ENCODE assay signal across 9 mouse cellular contexts in the genomic region with DNA sequence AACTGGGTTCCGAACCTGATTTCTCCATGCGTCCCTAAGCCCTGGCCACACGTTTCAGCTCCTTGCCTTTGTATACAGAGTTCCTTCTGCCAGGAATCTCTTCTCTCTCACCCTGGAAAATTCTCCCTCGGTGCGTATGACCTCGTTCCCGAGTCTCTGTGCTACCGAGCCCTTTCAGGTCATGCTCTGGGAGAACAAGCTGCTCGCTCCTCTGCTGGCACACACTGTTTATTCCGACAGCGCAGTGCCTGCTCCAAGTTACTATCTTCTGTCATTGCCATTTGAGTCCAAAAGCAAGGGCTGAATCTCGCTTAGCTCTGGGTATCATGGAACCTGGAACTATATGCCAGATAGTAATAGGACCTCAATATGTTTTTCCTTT. TPM values are rescaled to one million over a fixed set of nuclear protein-coding genes. Genes with fewer than 3 reads are reported as not detected.
DNase-seq lines count a peak whose midpoint lies in the region; ATAC-seq and TF ChIP-seq lines count a peak whose summit lies in the region.
"Had no signal": no experiment of that assay in that cellular context is flagged by ENCODE, and none has a peak within 500 bp of the region (broad histone marks: within the 10 kb centered on the region; RNA-seq: fewer than 3 reads in every experiment).

No protein-coding gene starts in this region.

- no peaks in the 10 kb centered on the region for H3K36me3 ChIP-seq in midbrain, postnatal 0 days (ENCODE audit: insufficient read depth, low read length)
- no peaks in the 10 kb centered on the region for H3K36me3 ChIP-seq in midbrain, embryonic 11.5 days (ENCODE audit: control insufficient read depth, insufficient read depth, low read length)
- H3K36me3 ChIP-seq in embryonic facial prominence, embryonic 13.5 days = no peaks in the 10 kb centered on the region
- no peaks in the 10 kb centered on the region for H3K36me3 ChIP-seq in kidney, embryonic 15.5 days
- no peaks in the 10 kb centered on the region for H3K36me3 ChIP-seq in stomach, embryonic 16.5 days (ENCODE audit: control insufficient read depth, insufficient read depth, low read length)

- H3K27me3 ChIP-seq in midbrain, postnatal 0 days (ENCODE audit: insufficient read depth, low read length) = no peaks in the 10 kb centered on the region
- no peaks in the 10 kb centered on the region for H3K27me3 ChIP-seq in midbrain, embryonic 11.5 days (ENCODE audit: control insufficient read depth, insufficient read depth, low read length)
- H3K27me3 ChIP-seq in embryonic facial prominence, embryonic 13.5 days = no peaks in the 10 kb centered on the region
- no peaks in the 10 kb centered on the region for H3K27me3 ChIP-seq in kidney, embryonic 15.5 days
- no peaks in the 10 kb centered on the region for H3K27me3 ChIP-seq in stomach, embryonic 16.5 days (ENCODE audit: control insufficient read depth, insufficient read depth, low read length)

- peak; percentile 9 for DNase-seq in midbrain, postnatal 0 days (ENCODE audit: low spot score)
- DNase-seq in midbrain, embryonic 11.5 days (ENCODE audit: low spot score, missing footprints) = no peak
- DNase-seq in right cerebral cortex, postnatal 10 days (ENCODE audit: low spot score in 2 of 2) = no peak
- DNase-seq in frontal cortex, postnatal 14 days (ENCODE audit: low spot score in 2 of 2) = no peak
- no peak for DNase-seq in retina, postnatal 1 day

- no peaks in the 10 kb centered on the region for H3K4me1 ChIP-seq in midbrain, postnatal 0 days (ENCODE audit: insufficient read depth, low read length)
- no peaks in the 10 kb centered on the region for H3K4me1 ChIP-seq in midbrain, embryonic 11.5 days (ENCODE audit: control insufficient read depth, insufficient read depth, low read length)
- H3K4me1 ChIP-seq in embryonic facial prominence, embryonic 13.5 days = peaks cover 9% of the 10 kb centered on the region
- peaks cover 13% of the 10 kb centered on the region for H3K4me1 ChIP-seq in kidney, embryonic 15.5 days
- H3K4me1 ChIP-seq in stomach, embryonic 16.5 days (ENCODE audit: control insufficient read depth, insufficient read depth, low read length) = peaks cover 4% of the 10 kb centered on the region; the same call in 1 of the 2 replicates

- H3K27ac ChIP-seq in midbrain, postnatal 0 days (ENCODE audit: low read depth, low read length) = no peak overlapping the region
- no peak overlapping the region for H3K27ac ChIP-seq in midbrain, embryonic 11.5 days (ENCODE audit: low read depth, low read length)
- H3K27ac ChIP-seq in embryonic facial prominence, embryonic 13.5 days = 0 out of 2 replicates have a peak overlapping the region, but pooled peaks have one; percentile 57
- peak overlapping the region; percentile 70 for H3K27ac ChIP-seq in kidney, embryonic 15.5 days
- peak overlapping the region; percentile 51; the same call in 1 of the 2 replicates for H3K27ac ChIP-seq in stomach, embryonic 16.5 days (ENCODE audit: low read length)

- no peak for ATAC-seq in midbrain, postnatal 0 days (ENCODE audit: low FRiP score)
- ATAC-seq in midbrain, embryonic 11.5 days (ENCODE audit: low FRiP score) = no peak
- no peak for ATAC-seq in embryonic facial prominence, embryonic 13.5 days (ENCODE audit: insufficient number of reproducible peaks, insufficient read depth, low FRiP score, low TSS enrichment, low read depth)
- no peak for ATAC-seq in kidney, embryonic 15.5 days (replicated peaks; ENCODE audit: low FRiP score)
- ATAC-seq in stomach, embryonic 16.5 days (ENCODE audit: insufficient read depth, low FRiP score) = 0 out of 2 replicates have a peak, but pooled peaks have one; percentile 21

- H3K9ac ChIP-seq in midbrain, postnatal 0 days (replicated peaks; ENCODE audit: low read length, poor library complexity, severe bottlenecking) = no peak overlapping the region
- H3K9ac ChIP-seq in midbrain, embryonic 11.5 days (ENCODE audit: low read length) = no peak overlapping the region
- no peak overlapping the region for H3K9ac ChIP-seq in embryonic facial prominence, embryonic 13.5 days
- H3K9ac ChIP-seq in kidney, embryonic 15.5 days = no peak overlapping the region
- H3K9ac ChIP-seq in stomach, embryonic 16.5 days (ENCODE audit: low read length) = 0 out of 2 replicates have a peak overlapping the region, but pooled peaks have one; percentile 19

- no peak overlapping the region for H3K4me2 ChIP-seq in midbrain, postnatal 0 days (ENCODE audit: low read depth, low read length, poor library complexity, severe bottlenecking)
- no peak overlapping the region for H3K4me2 ChIP-seq in midbrain, embryonic 11.5 days
- H3K4me2 ChIP-seq in embryonic facial prominence, embryonic 13.5 days = peak overlapping the region; percentile 26
- H3K4me2 ChIP-seq in kidney, embryonic 15.5 days = peak overlapping the region; percentile 39
- H3K4me2 ChIP-seq in stomach, embryonic 16.5 days (ENCODE audit: low read depth, low read length) = peak overlapping the region; percentile 22; the same call in 1 of the 2 replicates

- WGBS in midbrain, postnatal 0 days = 62% methylated on average over 12 of the region's 12 CpGs
- 63% methylated on average over 12 of the region's 12 CpGs for WGBS in midbrain, embryonic 11.5 days
- 61% methylated on average over 12 of the region's 12 CpGs for whole genome bisulfite sequencing in embryonic facial prominence, embryonic 13.5 days
- WGBS in kidney, embryonic 15.5 days = 33% methylated on average over 12 of the region's 12 CpGs
- 48% methylated on average over 12 of the region's 12 CpGs for WGBS in stomach, embryonic 16.5 days

- TF ChIP-seq CTCF in midbrain, postnatal 0 days (IDR thresholded peaks at IDR 0.05) = no peak

- H3K9me3 ChIP-seq in midbrain, postnatal 0 days (ENCODE audit: low read length) = no peaks in the 10 kb centered on the region
- H3K9me3 ChIP-seq in midbrain, embryonic 11.5 days (ENCODE audit: control insufficient read depth, low read length) = no peaks in the 10 kb centered on the region
- peaks cover 4% of the 10 kb centered on the region; the same call in 1 of the 2 replicates for H3K9me3 ChIP-seq in embryonic facial prominence, embryonic 13.5 days
- H3K9me3 ChIP-seq in kidney, embryonic 15.5 days (replicated peaks) = no peaks in the 10 kb centered on the region
- H3K9me3 ChIP-seq in stomach, embryonic 16.5 days (replicated peaks; ENCODE audit: control insufficient read depth, low read length) = no peaks in the 10 kb centered on the region

- no peak overlapping the region for H3K4me3 ChIP-seq in midbrain, postnatal 0 days (ENCODE audit: low read depth, low read length)
- no peak overlapping the region for H3K4me3 ChIP-seq in midbrain, embryonic 11.5 days (ENCODE audit: low read depth, low read length)
- no peak overlapping the region for H3K4me3 ChIP-seq in embryonic facial prominence, embryonic 13.5 days
- no peak overlapping the region; the same call in 1 of the 2 replicates for H3K4me3 ChIP-seq in kidney, embryonic 15.5 days (replicated peaks)
- H3K4me3 ChIP-seq in stomach, embryonic 16.5 days (replicated peaks; ENCODE audit: low read length) = no peak overlapping the region
- H3K4me3 ChIP-seq: megakaryocyte, embryonic 14.5 days had no signal

RNA-seq across cellular contexts. Expression of gene Uspl1, which starts 31.4 kb away (rescaled TPM):
- 48.1 and 50.9 TPM in 2 replicates for total RNA-seq in midbrain, postnatal 0 days (2014; rRNA removed)
- 43.0 and 47.0 TPM in 2 replicates for polyA plus RNA-seq in midbrain, postnatal 0 days (2015; fragmentation: Nextera tagmentation; extraction: Ambion mirVana)
- polyA plus RNA-seq in midbrain, embryonic 11.5 days (2014; fragmentation: Nextera tagmentation; extraction: Ambion mirVana) = 81.3 and 83.3 TPM in 2 replicates
- polyA plus RNA-seq in embryonic facial prominence, embryonic 13.5 days (2015; fragmentation: Nextera tagmentation; extraction: Ambion mirVana) = 49.7 and 50.2 TPM in 2 replicates
- 40.0 and 44.8 TPM in 2 replicates for polyA plus RNA-seq in kidney, embryonic 15.5 days (2015; fragmentation: Nextera tagmentation; extraction: Ambion mirVana)
- 32.2 and 36.7 TPM in 2 replicates for polyA plus RNA-seq in stomach, embryonic 16.5 days (2015; fragmentation: Nextera tagmentation; extraction: Ambion mirVana)

RNA-seq across cellular contexts. Expression of gene Hmgb1, which starts 31.5 kb away (rescaled TPM):
- 171 and 252 TPM in 2 replicates for total RNA-seq in midbrain, postnatal 0 days (2014; rRNA removed)
- 603 and 756 TPM in 2 replicates for polyA plus RNA-seq in midbrain, postnatal 0 days (2015; fragmentation: Nextera tagmentation; extraction: Ambion mirVana)
- polyA plus RNA-seq in midbrain, embryonic 11.5 days (2014; fragmentation: Nextera tagmentation; extraction: Ambion mirVana) = 1,896 and 1,979 TPM in 2 replicates
- polyA plus RNA-seq in embryonic facial prominence, embryonic 13.5 days (2015; fragmentation: Nextera tagmentation; extraction: Ambion mirVana) = 1,696 and 1,769 TPM in 2 replicates
- 1,463 and 1,782 TPM in 2 replicates for polyA plus RNA-seq in kidney, embryonic 15.5 days (2015; fragmentation: Nextera tagmentation; extraction: Ambion mirVana)
- polyA plus RNA-seq in stomach, embryonic 16.5 days (2015; fragmentation: Nextera tagmentation; extraction: Ambion mirVana) = 907 and 1,078 TPM in 2 replicates

Comparison
In these comparisons a context has a peak if more than half of its experiments do, and no peak if none do; other contexts are left out.
1. H3K27ac ChIP-seq: peak in embryonic facial prominence, embryonic 13.5 days (single experiment), kidney, embryonic 15.5 days (single experiment) and stomach, embryonic 16.5 days (single experiment); none in midbrain, postnatal 0 days (single experiment) and midbrain, embryonic 11.5 days (single experiment).
2. H3K4me2 ChIP-seq: peak in embryonic facial prominence, embryonic 13.5 days (single experiment), kidney, embryonic 15.5 days (single experiment) and stomach, embryonic 16.5 days (single experiment); none in midbrain, postnatal 0 days (single experiment) and midbrain, embryonic 11.5 days (single experiment).